Mouse (Mus musculus): ENCODE results near the gene Relt. TPM values are rescaled to one million over a fixed set of nuclear protein-coding genes. Genes with fewer than 3 reads are reported as not detected.

Relt gene
- 10 to 100 TPM; 22.4 to 23.5 TPM for polyA plus RNA-seq (2017; shearing (Covaris generic))

GRCm38 (mm10) chr7:100862828-100863638 is at the start of gene Relt:
Gene Relt (minus strand): TSS chr7:100863446.

Other genes with a start within 250 kb of the Relt start
- gene Plekhb1, start 201.0 kb downstream of the Relt start, polyA plus RNA-seq (2017; shearing (Covaris generic)) = under 1 TPM; 0.35 to 0.86 TPM
- gene Fam168a, start 156.8 kb downstream of the Relt start, polyA plus RNA-seq (2017; shearing (Covaris generic)) = 10 to 100 TPM; 16.2 to 23.7 TPM
- under 1 TPM; 0.20 to 0.27 TPM for gene Arhgef17, start 68.7 kb upstream of the Relt start, polyA plus RNA-seq (2017; shearing (Covaris generic))
- gene P2ry6, start 111.2 kb upstream of the Relt start, polyA plus RNA-seq (2017; shearing (Covaris generic)) = 1 to 10 TPM in 1 of 2 experiments, under 1 TPM in 1; 0.61 to 2.4 TPM
- gene P2ry2, start 149.4 kb upstream of the Relt start, polyA plus RNA-seq (2017; shearing (Covaris generic)) = not detected
- gene Fchsd2, start 229.4 kb upstream of the Relt start, polyA plus RNA-seq (2017; shearing (Covaris generic)) = 10 to 100 TPM; 36.4 to 53.6 TPM

Data from activated CD4-positive, CD25-positive, alpha-beta regulatory T cell (primary cell).